Mouse (Mus musculus) G1E (cell line): Measurements from ENCODE around the gene Arhgdia. TPM values are rescaled to one million over a fixed set of nuclear protein-coding genes. Genes with fewer than 3 reads are reported as not detected.

ENCODE experiments used
- ATAC-seq: 2 replicates; pipeline ENCODE4 v1.8.0; 2016; ENCODE audit warnings: mild to moderate bottlenecking; ENCODE audit not compliant: insufficient number of reproducible peaks, poor library complexity, low FRiP score, severe bottlenecking; ENCODE audit errors: extremely low read depth
- DNase-seq: peaks from one replicate; pipeline ENCODE4 v3.0.0; 2012; ENCODE audit warnings: low spot score
- H3K27me3 ChIP-seq: 2 replicates; pipeline ENCODE4 v1.6.1; 2012; ENCODE audit warnings: mild to moderate bottlenecking, low read length, inconsistent platforms; ENCODE audit not compliant: insufficient read depth
- H3K36me3 ChIP-seq: replicated peaks from 2 replicates; pipeline ENCODE3; 2012; ENCODE audit warnings: mild to moderate bottlenecking, inconsistent platforms
- H3K4me1 ChIP-seq: 2 replicates; pipeline ENCODE4 v1.6.1; 2012; ENCODE audit warnings: low read depth, low read length, inconsistent platforms, mixed read lengths; ENCODE audit not compliant: insufficient read depth
- H3K4me3 ChIP-seq: 2 replicates; pipeline ENCODE4 v1.5.1; 2012; ENCODE audit warnings: low read depth, mild to moderate bottlenecking, inconsistent platforms, low read length, moderate library complexity, mixed read lengths
- H3K9me3 ChIP-seq: replicated peaks from 2 replicates; pipeline ENCODE4 v1.6.1; 2012; ENCODE audit warnings: inconsistent platforms
- CTCF ChIP-seq: IDR thresholded peaks from 2 replicates; pipeline ENCODE4 v1.5.1; 2012; ENCODE audit warnings: low read depth, low read length, inconsistent platforms, mixed read lengths
- GATA1 ChIP-seq: IDR thresholded peaks from 2 replicates; pipeline ENCODE4 v1.6.1; 2012; ENCODE audit warnings: borderline replicate concordance, low read length, inconsistent platforms, mixed read lengths
- GATA2 ChIP-seq: IDR thresholded peaks from 2 replicates; pipeline ENCODE4 v1.6.1; 2012; ENCODE audit warnings: low read depth, low read length, inconsistent platforms, borderline replicate concordance
- POLR2AphosphoS5 ChIP-seq: IDR thresholded peaks from 2 replicates; pipeline ENCODE4 v1.6.1; 2012; ENCODE audit warnings: low read depth, low read length, inconsistent platforms; ENCODE audit not compliant: insufficient replicate concordance
- TAL1 ChIP-seq: conservative IDR thresholded peaks from 2 replicates; pipeline ENCODE4 v1.6.1; 2012; ENCODE audit warnings: low read depth, low read length, inconsistent platforms, mixed read lengths
- polyA plus RNA-seq: library from polyadenylated mRNA; stranded (reverse); fragments of >175 nt; gene quantifications from 2 replicates; pipeline ENCODE4 v1.2.3, GENCODE M21; 2012
- total RNA-seq, 2 experiments: library from RNA; stranded (forward) in 1 of 2; stranded (reverse) in 1 of 2; fragments of 200-1000 nt in 1 of 2; fragments of >200 nt in 1 of 2; fragmentation: Nextera tagmentation in 1 of 2; gene quantifications; 2 replicates each; pipeline ENCODE4 v1.2.3; 2014 to 2017

The Arhgdia gene
- total and polyA plus RNA-seq, 3 experiments: 155 to 1,000 (median 354) TPM

GRCm38 (mm10) chr11:120626785-120627467, 45.5 kb upstream of the Arhgdia start:
- Histone ChIP-seq H3K4me3 (no peak overlapping the region; the same call in 1 of the 2 replicates), H3K36me3 (peaks cover 81% of the 10 kb centered on the region), H3K9me3 (no peaks in the 10 kb centered on the region), H3K27me3 (no peaks in the 10 kb centered on the region), H3K4me1 (peaks cover 89% of the 10 kb centered on the region)
- ATAC-seq: no peak
- no peak for TF ChIP-seq GATA1
- no peak for TF ChIP-seq CTCF
- no peak for TF ChIP-seq GATA2
- TF ChIP-seq TAL1: no peak
- no peak for TF ChIP-seq POLR2AphosphoS5
- no peak for DNase-seq

- Histone ChIP-seq H3K27me3 (no peaks in the 10 kb centered on the region), H3K9me3 (no peaks in the 10 kb centered on the region), H3K4me1 (peaks cover 81% of the 10 kb centered on the region), H3K36me3 (peaks cover 88% of the 10 kb centered on the region), H3K4me3 (peak within 1 kb of the TSS; percentile 98)
- ATAC-seq (no peak), DNase-seq (no peak)
- no peak for TF ChIP-seq CTCF
- TF ChIP-seq TAL1: no peak
- no peak for TF ChIP-seq POLR2AphosphoS5
- no peak for TF ChIP-seq GATA2
- TF ChIP-seq GATA1: no peak
Observed at GRCm38 (mm10) chr11:120625152-120625775, 43.8 kb upstream of the Arhgdia start, which contains the start of gene Sirt7. Sirt7 (minus strand) TSS chr11:120625240.

- peak; percentile 89 for DNase-seq
- Histone ChIP-seq H3K4me3 (peak overlapping the region; percentile 98), H3K9me3 (no peaks in the 10 kb centered on the region), H3K4me1 (peaks cover 80% of the 10 kb centered on the region), H3K27me3 (no peaks in the 10 kb centered on the region), H3K36me3 (peaks cover 89% of the 10 kb centered on the region)
- ATAC-seq: peak; percentile 61; the same call in 1 of the 2 replicates
- no peak for TF ChIP-seq POLR2AphosphoS5
- no peak for TF ChIP-seq GATA1
- no peak for TF ChIP-seq CTCF
- no peak for TF ChIP-seq GATA2
- no peak for TF ChIP-seq TAL1
Observed at GRCm38 (mm10) chr11:120624680-120625111, 43.3 kb upstream of the Arhgdia start.

GRCm38 (mm10) chr11:120623961-120624679, 42.7 kb upstream of the Arhgdia start:
- Histone ChIP-seq H3K27me3 (no peaks in the 10 kb centered on the region), H3K4me3 (peak overlapping the region; percentile 98), H3K4me1 (peaks cover 76% of the 10 kb centered on the region), H3K36me3 (peaks cover 89% of the 10 kb centered on the region), H3K9me3 (no peaks in the 10 kb centered on the region)
- DNase-seq: peak; percentile 60
- ATAC-seq: no peak
- TF ChIP-seq GATA1: no peak
- TF ChIP-seq GATA2: no peak
- 0 out of 2 replicates have a peak, but pooled peaks have one; percentile 23 for TF ChIP-seq CTCF
- TF ChIP-seq TAL1: no peak
- TF ChIP-seq POLR2AphosphoS5: no peak

GRCm38 (mm10) chr11:120622805-120623204, 41.4 kb upstream of the Arhgdia start:
- Histone ChIP-seq H3K4me1 (peaks cover 78% of the 10 kb centered on the region), H3K27me3 (no peaks in the 10 kb centered on the region), H3K36me3 (peaks cover 91% of the 10 kb centered on the region), H3K4me3 (no peak overlapping the region), H3K9me3 (peaks cover 4% of the 10 kb centered on the region; the same call in 1 of the 2 replicates)
- TF ChIP-seq GATA1 (no peak), GATA2 (no peak), POLR2AphosphoS5 (no peak), TAL1 (no peak), CTCF (no peak)
- ATAC-seq: no peak
- DNase-seq: no peak
